In the genomic region with DNA sequence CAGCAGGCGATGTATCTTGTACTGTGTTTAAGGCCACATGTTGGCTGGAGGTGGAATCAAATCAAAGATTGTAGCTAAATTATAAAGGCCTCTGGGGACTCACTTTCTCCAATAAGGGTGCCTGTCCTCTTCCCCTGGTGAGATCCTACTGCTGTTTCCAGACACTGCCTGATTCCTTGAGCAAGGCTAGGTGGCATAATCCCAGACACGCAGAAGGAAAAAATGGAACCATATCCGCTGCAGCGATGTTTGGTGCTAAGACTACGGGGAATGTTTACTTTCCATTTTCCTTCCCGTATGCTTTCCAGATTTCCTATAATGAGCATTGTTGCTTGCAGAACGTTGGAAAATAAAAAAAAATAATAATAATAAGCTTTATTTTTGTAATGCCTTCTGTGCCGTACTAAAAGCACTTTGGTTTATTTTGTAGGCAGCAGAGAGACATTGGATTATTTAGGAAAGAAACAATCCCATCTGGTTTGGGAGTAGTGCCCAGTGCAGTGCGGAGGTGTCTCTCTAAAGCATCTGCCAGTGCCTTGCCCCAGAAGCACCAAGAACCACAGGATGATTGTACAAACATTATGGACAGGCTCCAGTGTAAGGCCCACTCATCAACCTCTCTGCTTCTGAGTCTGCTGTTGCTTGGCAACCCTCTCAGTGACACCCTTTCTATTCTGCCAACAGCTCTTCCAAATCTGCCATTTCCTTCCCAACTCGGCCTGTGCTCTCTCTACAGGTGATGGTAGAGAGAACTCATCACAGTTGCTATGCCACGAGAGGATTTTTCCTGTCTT, we compare ENCODE assay signal across 13 mouse cellular contexts. TPM values are rescaled to one million over a fixed set of nuclear protein-coding genes. Genes with fewer than 3 reads are reported as not detected.
DNase-seq lines count a peak whose midpoint lies in the region; TF ChIP-seq lines count a peak whose summit lies in the region.
"Had no signal": no experiment of that assay in that cellular context is flagged by ENCODE, and none has a peak within 500 bp of the region (broad histone marks: within the 10 kb centered on the region; RNA-seq: fewer than 3 reads in every experiment).

No protein-coding gene starts in this region.

- intact Hi-C loops in left cerebral cortex, postnatal 4 days (cut with DNase I), result no loop called here

- H3K4me3 ChIP-seq in thymus, adult 2 months (ENCODE audit: control insufficient read depth, insufficient read depth, low read length), result no peak overlapping the region
- H3K4me3 ChIP-seq in limb, embryonic 10.5 days, result no peak overlapping the region
- H3K4me3 ChIP-seq: megakaryocyte, embryonic 14.5 days had no signal

- WGBS in thymus, adult 2 months, result 95% methylated on average over 11 of the region's 11 CpGs
- 88% methylated on average over 11 of the region's 11 CpGs for WGBS in limb, embryonic 10.5 days

- no peak for TF ChIP-seq POLR2A in thymus, adult 2 months (IDR thresholded peaks at IDR 0.05; ENCODE audit: control insufficient read depth, extremely low read depth, insufficient read depth, low read length, poor library complexity)

- no peak for TF ChIP-seq CTCF in thymus, adult 2 months (IDR thresholded peaks at IDR 0.05; ENCODE audit: borderline replicate concordance, control insufficient read depth, extremely low read depth, insufficient read depth, low read length, poor library complexity)

- no peaks in the 10 kb centered on the region for H3K27me3 ChIP-seq in thymus, adult 2 months (ENCODE audit: control insufficient read depth, insufficient read depth, low read length)
- no peaks in the 10 kb centered on the region for H3K27me3 ChIP-seq in limb, embryonic 10.5 days (ENCODE audit: low read depth, poor library complexity, severe bottlenecking)

- peak; percentile 16 for DNase-seq in cerebellum, adult 9-10 months
- DNase-seq in cerebellum, postnatal 36 days, result no peak
- DNase-seq in brain, adult 2 months (ENCODE audit: low read depth, low spot score), result peak; percentile 92
- DNase-seq in layer of hippocampus, adult 8-10 months (ENCODE audit: low spot score in 2 of 2), result peak; percentile 82 to 87
- peak; percentile 6 for DNase-seq in left cerebral cortex, postnatal 4 days
- no peak for DNase-seq in thymus, adult 2 months
- no peak for DNase-seq in lung, postnatal 25 days (ENCODE audit: low spot score)
- DNase-seq in limb, embryonic 10.5 days (ENCODE audit: low spot score), result no peak
- DNase-seq: adrenal gland, adult 2 months had no signal

- H3K36me3 ChIP-seq in thymus, adult 2 months (ENCODE audit: control insufficient read depth, insufficient read depth, low read length), result no peaks in the 10 kb centered on the region
- H3K36me3 ChIP-seq in limb, embryonic 10.5 days, result no peaks in the 10 kb centered on the region
- H3K36me3 ChIP-seq: G1E had no signal

- no peak overlapping the region for H3K27ac ChIP-seq in thymus, adult 2 months (ENCODE audit: control insufficient read depth, insufficient read depth, low read length)
- no peak overlapping the region for H3K27ac ChIP-seq in limb, embryonic 10.5 days
- H3K27ac ChIP-seq: kidney, postnatal 0 days; liver, embryonic 14.5 days had no signal

- no peaks in the 10 kb centered on the region for H3K9me3 ChIP-seq in limb, embryonic 10.5 days (replicated peaks)
- H3K9me3 ChIP-seq: G1E had no signal

- H3K4me1 ChIP-seq in thymus, adult 2 months (replicated peaks; ENCODE audit: control insufficient read depth, insufficient read depth, low read length), result peaks cover 14% of the 10 kb centered on the region
- H3K4me1 ChIP-seq in limb, embryonic 10.5 days, result no peaks in the 10 kb centered on the region

RNA-seq across cellular contexts. Expression of a gene that starts 23.2 kb away (rescaled TPM):
- 10 to 100 TPM; 48.1 to 51.8 (median 48.8) TPM for total RNA-seq in layer of hippocampus, adult 8-10 months (2022)
- total RNA-seq in left cerebral cortex, postnatal 4 days (2021), result 100 to 1,000 TPM; 108 to 112 TPM
- polyA plus RNA-seq in thymus, adult 2 months (2012; rRNA removed), result 78.7 and 92.3 TPM in 2 replicates
- 46.2 and 53.6 TPM in 2 replicates for polyA plus RNA-seq in limb, embryonic 10.5 days (2016; fragmentation: Nextera tagmentation; extraction: Ambion mirVana)

Comparison
In these comparisons a context has a peak if more than half of its experiments do, and no peak if none do; other contexts are left out.
1. DNase-seq: peak in cerebellum, adult 9-10 months (single experiment), brain, adult 2 months (single experiment), layer of hippocampus, adult 8-10 months (2 of 2) and left cerebral cortex, postnatal 4 days (single experiment); none in cerebellum, postnatal 36 days (0 of 2), thymus, adult 2 months (single experiment), lung, postnatal 25 days (single experiment) and limb, embryonic 10.5 days (single experiment).